Mouse (Mus musculus) fibroblast of lung, adult 2 months (primary cell): ENCODE data around the gene Slc9a4.
"Not testable (repeated sequence)": the region's sequence is repeated elsewhere in the genome, so short reads cannot be mapped to it uniquely, and the experiment has no call there.

Experiments used
- DNase-seq: peaks from one replicate; pipeline ENCODE4 v3.0.0-alpha.2; 2011; ENCODE audit warnings: low read depth

Slc9a4 gene

DNA sequence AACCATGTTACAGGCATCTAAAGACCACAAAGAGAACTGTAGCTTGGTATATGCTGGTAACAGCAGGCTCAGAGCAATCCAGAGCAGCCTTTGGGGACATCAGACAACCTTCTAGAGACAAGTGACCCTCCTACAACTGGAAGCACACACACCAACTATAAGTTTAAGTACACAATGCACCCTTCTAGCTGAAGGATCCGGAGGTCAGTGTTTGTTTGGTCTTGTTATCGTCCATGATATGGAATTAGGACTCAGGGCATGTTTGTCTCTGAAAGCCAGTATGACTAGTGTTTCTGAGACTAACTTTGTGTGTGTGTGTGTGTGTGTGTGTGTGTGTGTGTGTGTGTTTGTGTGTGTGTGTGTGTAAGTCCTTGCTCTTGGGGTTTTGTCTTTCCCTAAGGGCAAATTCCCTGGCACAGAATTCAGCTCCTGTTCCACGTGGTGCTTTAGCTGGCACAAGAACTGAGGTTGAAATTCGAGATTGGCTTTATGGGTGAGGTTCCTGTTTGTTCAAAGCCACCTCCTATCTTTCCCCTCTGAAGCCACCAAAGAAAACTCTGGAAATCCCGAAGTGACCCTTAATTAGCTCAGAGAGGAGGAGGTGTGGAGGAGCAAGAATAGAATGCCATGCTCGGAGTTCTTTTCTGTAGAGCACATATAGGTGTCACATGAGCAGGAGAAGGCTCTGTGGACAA, 71.1 kb downstream of the Slc9a4 start:
- no peak for DNase-seq

DNA sequence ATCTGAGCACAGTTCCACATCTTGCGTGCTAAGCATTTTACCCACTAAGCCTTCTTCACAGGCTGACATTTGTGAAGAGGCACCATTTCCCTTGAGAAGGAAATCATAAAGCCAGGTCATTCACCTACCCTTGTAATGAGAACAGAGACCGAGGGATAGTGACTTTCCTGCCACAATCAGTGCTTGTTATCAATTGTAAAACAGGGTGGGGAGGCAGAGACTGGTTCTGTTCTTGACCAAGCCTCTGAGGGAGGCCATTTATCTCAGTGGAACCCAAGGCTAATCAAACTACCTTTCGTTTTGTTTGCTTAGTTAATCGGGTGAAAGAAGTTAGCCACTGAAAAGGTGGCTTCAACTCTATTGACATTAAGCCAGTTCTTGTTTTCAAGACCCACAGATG, 77.2 kb downstream of the Slc9a4 start:
- DNase-seq: no peak

DNA sequence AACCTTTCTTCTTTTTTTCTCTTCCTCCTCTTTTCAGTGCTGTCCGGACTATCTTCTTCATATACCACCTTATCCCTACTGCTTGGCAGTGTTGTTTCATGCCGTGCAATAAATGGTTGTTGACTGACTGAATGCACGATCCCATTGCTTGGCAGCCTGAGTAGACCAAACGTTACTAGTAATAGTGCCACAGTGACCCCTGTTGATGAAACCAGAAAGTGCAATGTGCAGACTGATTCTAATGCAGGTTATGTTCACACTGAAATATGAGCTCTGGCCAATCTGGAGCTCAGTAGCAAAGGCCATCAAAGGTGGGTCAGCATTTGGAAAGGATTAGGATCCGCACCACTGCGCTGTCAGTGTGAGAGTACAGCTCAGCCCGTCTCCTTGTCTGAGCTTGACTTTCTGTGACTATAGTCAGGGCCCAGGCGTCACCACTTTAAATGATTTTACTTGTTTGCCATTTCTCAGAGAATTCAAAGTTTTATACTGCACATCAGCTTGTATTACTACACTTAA, 78.2 kb downstream of the Slc9a4 start:
- peak; percentile 36 for DNase-seq

DNA sequence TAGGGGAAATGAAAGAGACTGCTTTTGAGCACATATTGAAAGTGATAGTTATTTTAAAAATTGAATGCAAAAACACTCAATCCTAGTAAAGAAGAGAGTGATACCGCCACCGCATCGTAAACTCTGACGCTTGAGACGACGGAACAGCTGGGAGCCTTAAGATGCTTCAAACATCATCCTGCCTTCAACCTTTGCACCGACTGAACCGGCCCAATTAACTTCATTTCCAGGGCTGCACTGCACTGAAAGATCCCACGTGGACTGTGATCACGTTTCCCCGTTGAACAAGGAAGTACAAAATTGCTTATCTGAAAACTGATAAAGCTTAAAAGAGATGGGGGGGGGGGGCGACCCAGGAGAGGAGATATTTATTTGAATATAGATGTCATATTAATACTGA, 79.1 kb downstream of the Slc9a4 start:
- DNase-seq: no peak

DNA sequence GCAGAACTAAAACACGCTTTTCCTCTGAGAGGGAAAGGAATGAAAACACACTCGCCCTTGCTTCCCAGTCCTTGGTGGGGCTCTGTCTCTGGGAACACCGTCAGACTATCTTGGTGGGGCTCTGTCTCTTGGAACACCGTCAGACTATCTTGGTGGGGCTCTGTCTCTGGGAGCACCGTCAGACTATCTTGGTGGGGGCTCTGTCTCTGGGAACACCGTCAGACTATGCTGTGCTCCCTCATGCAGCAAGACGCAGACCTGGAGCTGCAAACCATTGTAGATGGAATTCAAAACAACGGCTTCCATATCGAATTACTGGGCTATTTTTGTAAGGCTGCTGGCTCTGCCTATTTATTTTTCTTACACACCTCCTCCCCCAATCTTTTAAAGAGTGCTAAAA, 79.6 kb downstream of the Slc9a4 start:
- no peak for DNase-seq

DNA sequence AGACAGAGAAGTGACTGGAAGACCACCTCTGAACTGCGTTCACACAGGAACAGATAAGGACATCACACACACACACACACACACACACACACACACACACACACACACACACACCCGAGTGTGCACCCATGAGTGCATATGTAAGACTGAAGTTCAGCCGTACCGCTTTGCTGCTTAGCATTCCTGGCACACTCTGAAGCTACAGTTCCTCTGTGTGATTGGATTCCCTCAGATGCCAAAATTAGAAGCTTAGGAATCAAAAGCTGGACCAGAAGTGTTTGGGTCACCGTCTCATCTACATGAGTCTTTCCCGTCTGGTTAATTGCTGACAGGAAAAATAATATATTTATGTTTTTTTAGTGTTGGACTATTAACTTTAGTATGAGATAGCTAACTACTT, 81.0 kb downstream of the Slc9a4 start:
- no peak for DNase-seq

DNA sequence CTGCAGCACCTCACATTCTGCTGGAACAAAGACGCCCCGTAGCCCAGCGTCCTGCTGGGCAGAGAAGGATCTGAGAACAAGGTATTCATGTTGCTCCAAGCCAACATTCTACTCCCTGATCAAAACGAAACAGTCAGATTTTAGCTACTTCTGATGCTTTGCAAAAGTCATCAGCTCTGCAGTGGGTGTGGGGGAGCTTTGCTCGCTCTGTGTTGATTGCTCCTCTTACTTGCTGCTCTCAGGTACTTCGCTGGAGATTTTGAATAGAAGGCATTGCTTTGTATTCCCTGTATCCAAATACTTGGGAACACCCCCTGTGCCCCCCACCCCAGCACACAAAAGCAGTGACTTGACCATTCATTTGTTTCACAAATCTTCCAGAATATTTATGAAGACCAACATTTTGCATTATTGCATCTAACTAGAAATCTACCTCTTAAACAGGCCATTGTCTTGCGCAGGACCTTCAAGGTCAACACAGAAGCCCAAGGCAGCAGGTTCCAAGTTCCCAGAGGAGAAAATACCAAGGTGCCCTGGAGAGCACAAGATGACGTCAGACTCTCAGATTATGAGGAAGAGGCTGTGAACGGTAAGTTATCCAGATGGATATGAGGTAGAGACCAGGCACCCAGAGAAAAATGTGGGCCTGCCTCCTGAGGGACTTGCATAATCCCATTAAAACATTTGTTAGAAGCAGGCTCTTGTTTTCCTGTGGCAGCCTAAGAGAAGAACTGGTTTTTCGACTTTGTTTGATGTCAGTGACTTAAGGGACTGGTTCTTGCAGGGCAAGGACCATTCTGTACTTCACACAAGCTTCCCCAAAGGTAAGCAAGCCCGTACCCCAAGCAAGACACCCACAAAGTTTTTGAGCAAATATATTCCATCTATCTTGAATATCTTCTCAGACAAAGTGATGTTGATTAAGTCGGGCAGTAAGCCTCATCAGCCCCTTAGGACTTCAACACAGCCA, 85.8 kb downstream of the Slc9a4 start:
- no peak for DNase-seq

DNA sequence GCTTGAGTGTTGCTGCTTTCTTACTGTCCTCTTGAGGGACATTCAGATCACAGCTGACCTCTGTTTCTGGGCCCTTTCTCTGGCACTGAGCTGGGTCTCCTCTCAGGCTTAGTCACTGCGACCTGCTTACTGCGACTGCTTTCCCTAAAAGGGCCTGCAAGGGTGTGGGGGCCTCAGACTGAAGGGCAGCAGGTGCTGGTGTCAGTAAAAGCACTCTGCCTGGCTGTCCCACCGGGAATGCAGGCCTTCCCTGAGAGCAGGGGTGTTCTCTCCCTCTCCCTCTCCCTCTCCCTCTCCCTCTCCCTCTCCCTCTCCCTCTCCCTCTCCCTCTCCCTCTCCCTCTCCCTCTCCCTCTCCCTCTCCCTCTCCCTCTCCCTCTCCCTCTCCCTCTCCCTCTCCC, 87.6 kb downstream of the Slc9a4 start:
- not testable (repeated sequence) for DNase-seq

DNA sequence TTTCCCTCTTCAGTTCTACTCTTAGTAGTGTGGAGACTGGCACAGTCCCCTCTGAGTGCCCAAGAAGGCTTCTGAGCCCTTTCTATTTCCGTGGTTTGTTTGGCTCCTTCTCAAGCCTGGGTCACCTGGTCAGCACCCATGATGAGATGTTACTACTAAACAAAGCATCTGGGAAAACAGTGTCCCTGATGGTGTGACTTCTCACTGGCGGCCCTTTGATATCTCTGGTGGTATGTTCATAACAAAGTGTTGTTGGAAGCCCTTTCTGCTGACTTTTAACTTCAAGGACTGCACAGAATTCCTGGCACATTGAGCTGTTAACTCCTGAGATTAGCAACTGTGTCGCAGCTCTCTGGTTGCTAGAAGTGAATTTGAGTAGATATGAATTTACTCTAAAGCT, 90.1 kb downstream of the Slc9a4 start:
- no peak for DNase-seq

DNA sequence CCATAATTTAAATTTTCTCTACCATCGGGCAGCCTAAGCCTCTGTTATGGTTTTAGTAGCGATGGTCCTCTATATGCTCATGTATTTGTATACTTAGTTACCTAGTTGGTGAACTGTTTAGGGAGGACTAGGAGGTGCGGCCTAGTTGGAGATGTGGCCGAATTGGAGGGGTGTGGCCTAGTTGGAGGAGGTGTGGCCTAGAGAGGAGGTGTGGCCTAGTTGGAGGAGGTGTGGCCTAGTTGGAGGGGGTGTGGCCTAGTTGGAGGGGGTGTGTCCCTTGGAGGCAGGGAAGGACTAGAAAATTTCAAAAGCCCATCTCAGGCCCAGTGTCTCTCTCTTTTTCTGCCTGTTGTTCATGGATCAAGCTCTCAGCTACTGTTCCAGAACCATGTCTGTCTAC, 91.6 kb downstream of the Slc9a4 start:
- no peak for DNase-seq

DNA sequence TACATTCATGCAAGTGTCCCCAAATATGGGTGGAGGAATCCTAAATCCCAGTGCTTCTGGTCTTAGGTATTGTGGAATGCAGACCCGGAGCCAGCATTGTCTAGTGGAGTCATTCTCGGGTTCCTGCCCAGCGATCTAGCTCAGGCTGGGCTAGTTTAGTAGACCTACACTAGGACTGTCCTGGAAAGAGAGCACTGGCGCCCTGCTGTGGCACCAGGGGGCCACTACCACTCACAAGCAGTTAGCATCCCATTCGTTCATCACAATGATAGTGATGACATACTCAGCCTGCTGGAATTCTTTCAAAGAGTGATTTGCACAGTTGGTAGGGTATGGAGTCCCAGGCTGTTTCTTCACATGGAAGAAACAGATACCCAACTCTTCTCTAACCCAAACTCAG, 97.4 kb downstream of the Slc9a4 start:
- no peak for DNase-seq
